Mouse (Mus musculus) stomach, postnatal 0 days (tissue): Measurements from ENCODE around the gene Fbxl13. TPM values are rescaled to one million over a fixed set of nuclear protein-coding genes. Genes with fewer than 3 reads are reported as not detected.

Experiments
- ATAC-seq: fragments of 200-750 bp; cut with Nextera tagmentation; 2 replicates; pipeline ENCODE4 v1.8.0; 2017; ENCODE audit not compliant: low FRiP score, low TSS enrichment
- DNase-seq: peaks from one replicate; pipeline ENCODE4 v3.0.0-alpha.2; 2016; ENCODE audit warnings: low spot score
- H3K27ac ChIP-seq: fragments of 300-500 bp; sonication (generic); replicated peaks from 2 replicates; pipeline ENCODE4 v1.5.1; 2014; ENCODE audit warnings: mild to moderate bottlenecking, control low read depth
- H3K27me3 ChIP-seq: fragments of 300-500 bp; sonication (generic); 2 replicates; pipeline ENCODE4 v1.6.1; 2014; ENCODE audit warnings: low read length; ENCODE audit not compliant: control insufficient read depth, insufficient read depth
- H3K36me3 ChIP-seq: fragments of 300-500 bp; sonication (generic); 2 replicates; pipeline ENCODE4 v1.6.1; 2014; ENCODE audit warnings: low read length, mixed read lengths; ENCODE audit not compliant: control insufficient read depth, insufficient read depth
- H3K4me1 ChIP-seq: fragments of 300-500 bp; sonication (generic); replicated peaks from 2 replicates; pipeline ENCODE4 v1.6.1; 2014; ENCODE audit warnings: antibody characterized with exemption; ENCODE audit not compliant: control insufficient read depth, insufficient read depth
- H3K4me2 ChIP-seq: fragments of 300-500 bp; sonication (generic); replicated peaks from 2 replicates; pipeline ENCODE4 v1.6.1; 2014; ENCODE audit warnings: low read depth, mild to moderate bottlenecking, control low read depth, moderate library complexity
- H3K4me3 ChIP-seq: fragments of 300-500 bp; sonication (generic); 2 replicates; pipeline ENCODE4 v1.5.1; 2014; ENCODE audit warnings: low read depth, low read length, control low read depth
- H3K9ac ChIP-seq: fragments of 300-500 bp; sonication (generic); 2 replicates; pipeline ENCODE4 v1.6.1; 2014; ENCODE audit warnings: mild to moderate bottlenecking, low read length, control low read depth, mixed read lengths
- H3K9me3 ChIP-seq: fragments of 300-500 bp; sonication (generic); 2 replicates; pipeline ENCODE4 v1.6.1; 2016; ENCODE audit warnings: low read length; ENCODE audit not compliant: control insufficient read depth
- CTCF ChIP-seq: IDR thresholded peaks from 2 replicates; pipeline ENCODE4 v1.5.1; 2016; ENCODE audit warnings: antibody characterized with exemption, low read depth, mild to moderate bottlenecking, moderate library complexity
- EP300 ChIP-seq: optimal IDR thresholded peaks from 2 replicates; pipeline ENCODE3; 2016; ENCODE audit warnings: antibody characterized with exemption
- WGBS: fragments of 180-500 bp; shearing (Covaris S2); extraction: QIAGEN DNeasy Blood & Tissue Kit; methylation state at CpG from one replicate; pipeline ENCODE4 v1.1.7; 2014; 5-methylcytosine and 5-hydroxymethylcytosine counted together
- polyA plus RNA-seq: library from polyadenylated mRNA; unstranded; fragments of >200 nt; fragmentation: Nextera tagmentation; extraction: Ambion mirVana; gene quantifications from 2 replicates; pipeline ENCODE4 v1.2.1, GENCODE M21; 2015

Gene Fbxl13
- polyA plus RNA-seq, 1 experiment from 2014 or later: 0.28 TPM

GRCm38 (mm10) chr5:21440833-21441530, 204.5 kb downstream of the Fbxl13 start:
- no peaks in the 10 kb centered on the region for H3K27me3 ChIP-seq
- 27% methylated on average over 8 of the region's 8 CpGs for WGBS
- no peak overlapping the region for H3K4me3 ChIP-seq
- DNase-seq: no peak
- H3K9me3 ChIP-seq: no peaks in the 10 kb centered on the region
- peak overlapping the region; percentile 53; the same call in 1 of the 2 replicates for H3K27ac ChIP-seq
- ATAC-seq: peak; percentile 56; the same call in 1 of the 2 replicates
- no peak overlapping the region for H3K9ac ChIP-seq
- no peak overlapping the region for H3K4me2 ChIP-seq
- no peaks in the 10 kb centered on the region for H3K36me3 ChIP-seq
- H3K4me1 ChIP-seq: peaks cover 5% of the 10 kb centered on the region; the same call in 1 of the 2 replicates
- TF ChIP-seq CTCF: no peak
- no peak for TF ChIP-seq EP300

- H3K4me1 ChIP-seq: peaks cover 5% of the 10 kb centered on the region; the same call in 1 of the 2 replicates
- H3K4me3 ChIP-seq: no peak overlapping the region
- 55% methylated on average over 7 of the region's 7 CpGs for WGBS
- H3K9ac ChIP-seq: no peak overlapping the region
- no peak overlapping the region for H3K4me2 ChIP-seq
- no peak overlapping the region for H3K27ac ChIP-seq
- no peaks in the 10 kb centered on the region for H3K36me3 ChIP-seq
- no peaks in the 10 kb centered on the region for H3K9me3 ChIP-seq
- no peaks in the 10 kb centered on the region for H3K27me3 ChIP-seq
- TF ChIP-seq CTCF: no peak
- TF ChIP-seq EP300: no peak
- DNase-seq: no peak
- ATAC-seq: no peak
Measured at GRCm38 (mm10) chr5:21439446-21440110, 205.9 kb downstream of the Fbxl13 start.

- 70% methylated on average over 9 of the region's 9 CpGs for WGBS
- Histone ChIP-seq H3K36me3 (no peaks in the 10 kb centered on the region), H3K27me3 (no peaks in the 10 kb centered on the region), H3K4me2 (no peak overlapping the region), H3K4me3 (no peak overlapping the region), H3K27ac (no peak overlapping the region), H3K4me1 (peaks cover 5% of the 10 kb centered on the region; the same call in 1 of the 2 replicates), H3K9me3 (no peaks in the 10 kb centered on the region), H3K9ac (no peak overlapping the region)
- DNase-seq (no peak), ATAC-seq (no peak)
- TF ChIP-seq CTCF (no peak), EP300 (no peak)
Measured at GRCm38 (mm10) chr5:21438428-21438827, 207.0 kb downstream of the Fbxl13 start.

GRCm38 (mm10) chr5:21436471-21436975, 208.9 kb downstream of the Fbxl13 start:
- 56% methylated on average over 8 of the region's 8 CpGs for WGBS
- no peak for TF ChIP-seq EP300
- TF ChIP-seq CTCF: no peak
- no peaks in the 10 kb centered on the region for H3K27me3 ChIP-seq
- peaks cover 5% of the 10 kb centered on the region; the same call in 1 of the 2 replicates for H3K4me1 ChIP-seq
- no peak overlapping the region for H3K9ac ChIP-seq
- H3K36me3 ChIP-seq: no peaks in the 10 kb centered on the region
- H3K9me3 ChIP-seq: no peaks in the 10 kb centered on the region
- H3K4me2 ChIP-seq: no peak overlapping the region
- H3K27ac ChIP-seq: no peak overlapping the region
- DNase-seq (no peak), ATAC-seq (no peak)
- H3K4me3 ChIP-seq: no peak overlapping the region

- TF ChIP-seq CTCF: peak; percentile 81
- TF ChIP-seq EP300: no peak
- ATAC-seq: no peak
- DNase-seq: no peak
Measured at GRCm38 (mm10) chr5:21434148-21434929, 211.1 kb downstream of the Fbxl13 start.

More at GRCm38 (mm10) chr5:21434148-21434929, 211.1 kb downstream of the Fbxl13 start:
- Histone ChIP-seq H3K36me3 (no peaks in the 10 kb centered on the region), H3K27me3 (no peaks in the 10 kb centered on the region), H3K27ac (no peak overlapping the region), H3K4me1 (no peaks in the 10 kb centered on the region), H3K9ac (no peak overlapping the region), H3K9me3 (no peaks in the 10 kb centered on the region), H3K4me3 (no peak overlapping the region), H3K4me2 (no peak overlapping the region)
- 62% methylated on average over 11 of the region's 11 CpGs for WGBS

Other genes starting within 250 kb of the Fbxl13 start
- 0.22 and 0.24 TPM in 2 replicates for gene Ccdc146, start 221.0 kb downstream of the Fbxl13 start, polyA plus RNA-seq
- gene Fam185a, start 220.7 kb downstream of the Fbxl13 start, polyA plus RNA-seq: 3.5 and 3.8 TPM in 2 replicates
- gene Lrrc17, start 102.1 kb downstream of the Fbxl13 start, polyA plus RNA-seq: 18.5 and 20.2 TPM in 2 replicates
- 20.5 and 21.0 TPM in 2 replicates for gene Armc10, start 179 bp upstream of the Fbxl13 start, polyA plus RNA-seq
- gene Napepld, start 55.8 kb upstream of the Fbxl13 start, polyA plus RNA-seq: 3.3 and 3.7 TPM in 2 replicates
- gene Pmpcb, start 91.5 kb upstream of the Fbxl13 start, polyA plus RNA-seq: 53.6 and 56.7 TPM in 2 replicates
- gene Dnajc2, start 139.6 kb upstream of the Fbxl13 start, polyA plus RNA-seq: 40.3 and 43.6 TPM in 2 replicates
- 126 and 127 TPM in 2 replicates for gene Psmc2, start 139.6 kb upstream of the Fbxl13 start, polyA plus RNA-seq
- not detected in 2 replicates for gene Slc26a5, start 220.0 kb upstream of the Fbxl13 start, polyA plus RNA-seq